Mouse (Mus musculus) heart, embryonic 12.5 days (tissue): ENCODE results near the gene Etfb. TPM values are rescaled to one million over a fixed set of nuclear protein-coding genes. Genes with fewer than 3 reads are reported as not detected.

Experiments
- microRNA-seq: library from miRNA; unstranded; fragments of <30 nt; microRNA quantifications from one replicate; pipeline ENCODE4, GENCODE M21; 2017
- polyA plus RNA-seq: library from polyadenylated mRNA; unstranded; fragments of >200 nt; fragmentation: Nextera tagmentation; extraction: Ambion mirVana; gene quantifications from 2 replicates; pipeline ENCODE4 v1.2.1, GENCODE M21; 2016

The Etfb gene
- polyA plus RNA-seq, 1 experiment from 2014 or later = 473 TPM

Small RNA genes within 50 kb of the gene (microRNA-seq; reads per million reads assigned to microRNA genes)
- 2.6 reads per million, percentile 3 among the genes with 10 or more reads in this experiment for gene Mir7051

Other genes starting within 250 kb of the Etfb start
- gene Zfp715, start 130.8 kb upstream of the Etfb start, polyA plus RNA-seq = 10.6 and 11.3 TPM in 2 replicates
- gene Siglecf, start 92.7 kb upstream of the Etfb start, polyA plus RNA-seq = 0.08 and 0.18 TPM in 2 replicates
- not detected in 2 replicates for gene Siglecg, start 35.9 kb upstream of the Etfb start, polyA plus RNA-seq
- gene Lim2, start 16.4 kb upstream of the Etfb start, polyA plus RNA-seq = 0.22 TPM in 1 of 2 replicates, not detected in the other
- 0.27 TPM in 1 of 2 replicates, not detected in the other for gene Nkg7, start 7.0 kb upstream of the Etfb start, polyA plus RNA-seq
- not detected in 2 replicates for gene Cldnd2, start 3.3 kb upstream of the Etfb start, polyA plus RNA-seq
- gene Gm45233, start within 50 bp of the Etfb start, polyA plus RNA-seq = 0.46 TPM in 1 of 2 replicates, not detected in the other
- gene Vsig10l, start 19.1 kb downstream of the Etfb start, polyA plus RNA-seq = 2.1 and 2.4 TPM in 2 replicates
- gene Iglon5, start 46.0 kb downstream of the Etfb start, polyA plus RNA-seq = 0.10 and 0.14 TPM in 2 replicates
- not detected in 2 replicates for gene 4931406B18Rik, start 61.9 kb downstream of the Etfb start, polyA plus RNA-seq
- 0.30 and 0.52 TPM in 2 replicates for gene Cd33, start 100.3 kb downstream of the Etfb start, polyA plus RNA-seq
- 1.5 TPM in 2 replicates for gene Zfp658, start 118.2 kb downstream of the Etfb start, polyA plus RNA-seq
- 8.5 and 8.6 TPM in 2 replicates for gene Zfp719, start 135.5 kb downstream of the Etfb start, polyA plus RNA-seq
- gene Zfp819, start 163.1 kb downstream of the Etfb start, polyA plus RNA-seq = not detected in 2 replicates
- not detected in 2 replicates for gene Ceacam18, start 190.6 kb downstream of the Etfb start, polyA plus RNA-seq
- 0.19 and 0.27 TPM in 2 replicates for gene Siglece, start 216.1 kb downstream of the Etfb start, polyA plus RNA-seq
- 7.0 TPM in 2 replicates for gene Ctu1, start 227.9 kb downstream of the Etfb start, polyA plus RNA-seq
- gene Klk14, start 246.3 kb downstream of the Etfb start, polyA plus RNA-seq = not detected in 2 replicates